Mouse (Mus musculus): ENCODE measurements around the gene Pds5b. TPM values are rescaled to one million over a fixed set of nuclear protein-coding genes. Genes with fewer than 3 reads are reported as not detected.
"Not testable (repeated sequence)": the region's sequence is repeated elsewhere in the genome, so short reads cannot be mapped to it uniquely, and the experiment has no call there.

The Pds5b gene
- polyA plus RNA-seq, 1 experiment from 2014 or later = 28.7 TPM

GRCm38 (mm10) chr5:150836782-150837181 is 163.2 kb downstream of the Pds5b start:
- no peak for ATAC-seq (ENCODE audit: low read depth)
- H3K9me3 ChIP-seq = peaks cover 19% of the 10 kb centered on the region
- H3K4me1 ChIP-seq (replicated peaks) = peaks cover 19% of the 10 kb centered on the region
- H3K27ac ChIP-seq (replicated peaks) = no peak overlapping the region
- H3K4me3 ChIP-seq = no peak overlapping the region
- H3K9ac ChIP-seq = no peak overlapping the region
- H3K4me2 ChIP-seq = no peak overlapping the region
- H3K27me3 ChIP-seq = no peaks in the 10 kb centered on the region
- no peaks in the 10 kb centered on the region for H3K36me3 ChIP-seq
- WGBS = 91% methylated on average over 8 of the region's 8 CpGs

GRCm38 (mm10) chr5:150839688-150840541 is 166.4 kb downstream of the Pds5b start:
- Histone ChIP-seq H3K9me3 (peaks cover 19% of the 10 kb centered on the region), H3K9ac (no peak overlapping the region), H3K36me3 (no peaks in the 10 kb centered on the region), H3K27me3 (no peaks in the 10 kb centered on the region), H3K27ac (replicated peaks) (peak overlapping the region; percentile 70), H3K4me2 (no peak overlapping the region), H3K4me1 (replicated peaks) (peaks cover 19% of the 10 kb centered on the region), H3K4me3 (no peak overlapping the region)
- 44% methylated on average over 11 of the region's 11 CpGs for WGBS
- peak; percentile 91 for ATAC-seq (ENCODE audit: low read depth)

GRCm38 (mm10) chr5:150840596-150840995 is 167.1 kb downstream of the Pds5b start:
- Histone ChIP-seq H3K36me3 (no peaks in the 10 kb centered on the region), H3K9me3 (peaks cover 19% of the 10 kb centered on the region), H3K9ac (no peak overlapping the region), H3K4me2 (no peak overlapping the region), H3K4me1 (replicated peaks) (peaks cover 19% of the 10 kb centered on the region), H3K27ac (replicated peaks) (peak overlapping the region; percentile 70), H3K27me3 (no peaks in the 10 kb centered on the region), H3K4me3 (no peak overlapping the region)
- WGBS = 63% methylated on average over 11 of the region's 11 CpGs
- ATAC-seq (ENCODE audit: low read depth) = no peak

- H3K27ac ChIP-seq (replicated peaks) = no peak overlapping the region
- 87% methylated on average over 6 of the region's 6 CpGs for WGBS
- no peaks in the 10 kb centered on the region for H3K9me3 ChIP-seq
- no peaks in the 10 kb centered on the region for H3K27me3 ChIP-seq
- no peak for ATAC-seq (ENCODE audit: low read depth)
- H3K4me2 ChIP-seq = no peak overlapping the region
- no peaks in the 10 kb centered on the region for H3K4me1 ChIP-seq (replicated peaks)
- no peak overlapping the region for H3K4me3 ChIP-seq
- no peak overlapping the region for H3K9ac ChIP-seq
- H3K36me3 ChIP-seq = no peaks in the 10 kb centered on the region
Observed at GRCm38 (mm10) chr5:150845961-150846360, 172.4 kb downstream of the Pds5b start.

- 81% methylated on average over 2 of the region's 2 CpGs for WGBS
- no peak for ATAC-seq (ENCODE audit: low read depth)
- no peak overlapping the region for H3K4me3 ChIP-seq
- no peak overlapping the region for H3K4me2 ChIP-seq
- no peaks in the 10 kb centered on the region for H3K36me3 ChIP-seq
- H3K9me3 ChIP-seq = no peaks in the 10 kb centered on the region
- H3K4me1 ChIP-seq (replicated peaks) = no peaks in the 10 kb centered on the region
- H3K27me3 ChIP-seq = no peaks in the 10 kb centered on the region
- no peak overlapping the region for H3K9ac ChIP-seq
- no peak overlapping the region for H3K27ac ChIP-seq (replicated peaks)
Observed at GRCm38 (mm10) chr5:150850821-150851220, 177.3 kb downstream of the Pds5b start.

GRCm38 (mm10) chr5:150852097-150852496 is 178.6 kb downstream of the Pds5b start:
- not testable (repeated sequence) for H3K4me1 ChIP-seq (replicated peaks); H3K36me3 ChIP-seq; H3K4me3 ChIP-seq; H3K9me3 ChIP-seq; H3K9ac ChIP-seq; H3K27me3 ChIP-seq; H3K27ac ChIP-seq (replicated peaks); H3K4me2 ChIP-seq; ATAC-seq (ENCODE audit: low read depth)
- 87% methylated on average over 2 of the region's 2 CpGs for WGBS

GRCm38 (mm10) chr5:150854506-150854905 is 181.0 kb downstream of the Pds5b start:
- no peak overlapping the region for H3K9ac ChIP-seq
- no peaks in the 10 kb centered on the region for H3K9me3 ChIP-seq
- ATAC-seq (ENCODE audit: low read depth) = no peak
- no peak overlapping the region for H3K4me3 ChIP-seq
- no peak overlapping the region for H3K4me2 ChIP-seq
- H3K4me1 ChIP-seq (replicated peaks) = no peaks in the 10 kb centered on the region
- H3K27me3 ChIP-seq = no peaks in the 10 kb centered on the region
- WGBS = 43% methylated on average over 1 of the region's 1 CpGs
- no peak overlapping the region for H3K27ac ChIP-seq (replicated peaks)
- no peaks in the 10 kb centered on the region for H3K36me3 ChIP-seq

- no peaks in the 10 kb centered on the region for H3K27me3 ChIP-seq
- no peak overlapping the region for H3K4me2 ChIP-seq
- no peaks in the 10 kb centered on the region for H3K4me1 ChIP-seq (replicated peaks)
- no peaks in the 10 kb centered on the region for H3K9me3 ChIP-seq
- no peak overlapping the region for H3K4me3 ChIP-seq
- ATAC-seq (ENCODE audit: low read depth) = no peak
- H3K36me3 ChIP-seq = no peaks in the 10 kb centered on the region
- H3K27ac ChIP-seq (replicated peaks) = no peak overlapping the region
- WGBS = 45% methylated on average over 5 of the region's 5 CpGs
- no peak overlapping the region for H3K9ac ChIP-seq
Observed at GRCm38 (mm10) chr5:150859642-150860194, 186.2 kb downstream of the Pds5b start.

Other genes with a start within 250 kb of the Pds5b start
- gene Zar1l, start 155.6 kb upstream of the Pds5b start, polyA plus RNA-seq (2015; fragmentation: Nextera tagmentation; extraction: Ambion mirVana) = not detected in 2 replicates
- 8.6 and 10.2 TPM in 2 replicates for gene Brca2, start 151.1 kb upstream of the Pds5b start, polyA plus RNA-seq (2015; fragmentation: Nextera tagmentation; extraction: Ambion mirVana)
- 6.7 and 8.3 TPM in 2 replicates for gene N4bp2l1, start 76.6 kb upstream of the Pds5b start, polyA plus RNA-seq (2015; fragmentation: Nextera tagmentation; extraction: Ambion mirVana)
- gene N4bp2l2, start 7.6 kb upstream of the Pds5b start, polyA plus RNA-seq (2015; fragmentation: Nextera tagmentation; extraction: Ambion mirVana) = 32.6 and 38.6 TPM in 2 replicates